17 mouse cellular contexts compared by ENCODE assay signal in genomic region chr14:46532697-46533096, GRCm38 (mm10).
"Had no signal": no experiment of that assay in that cellular context is flagged by ENCODE, and none has a peak within 500 bp of the region (broad histone marks: within the 10 kb centered on the region; RNA-seq: fewer than 3 reads in every experiment).

No protein-coding gene starts in this region.

- H3K36me3 ChIP-seq: lung, embryonic 15.5 days; midbrain, embryonic 13.5 days; midbrain, embryonic 15.5 days; neural tube, embryonic 12.5 days; stomach, embryonic 15.5 days had no signal

- H3K4me1 ChIP-seq: lung, embryonic 15.5 days; megakaryocyte, embryonic 14.5 days; midbrain, embryonic 13.5 days; midbrain, embryonic 15.5 days; neural tube, embryonic 12.5 days; stomach, embryonic 15.5 days had no signal

- H3K27me3 ChIP-seq: lung, embryonic 15.5 days; megakaryocyte, embryonic 14.5 days; midbrain, embryonic 13.5 days; midbrain, embryonic 15.5 days; neural tube, embryonic 12.5 days; stomach, embryonic 15.5 days had no signal

- ATAC-seq: lung, postnatal 0 days; midbrain, embryonic 13.5 days; midbrain, embryonic 15.5 days had no signal

- H3K4me3 ChIP-seq: lung, embryonic 15.5 days; megakaryocyte, embryonic 14.5 days; midbrain, embryonic 13.5 days; midbrain, embryonic 15.5 days; neural tube, embryonic 12.5 days; stomach, embryonic 15.5 days had no signal

- DNase-seq: lung, adult 2 months; lung, postnatal 14 days; lung, postnatal 36 days; right cerebral cortex, postnatal 14 days; thymus, adult 2 months; thymus, postnatal 25 days; thymus, postnatal 4 days had no signal

- H3K9ac ChIP-seq: lung, embryonic 15.5 days; midbrain, embryonic 13.5 days; midbrain, embryonic 15.5 days; neural tube, embryonic 12.5 days; stomach, embryonic 15.5 days had no signal

- H3K4me2 ChIP-seq: lung, embryonic 15.5 days; midbrain, embryonic 11.5 days; midbrain, embryonic 13.5 days; midbrain, embryonic 15.5 days; neural tube, embryonic 12.5 days; stomach, embryonic 15.5 days had no signal

- H3K27ac ChIP-seq: lung, embryonic 15.5 days; macrophage; midbrain, embryonic 13.5 days; midbrain, embryonic 15.5 days; neural tube, embryonic 12.5 days; stomach, embryonic 15.5 days; stomach, postnatal 0 days had no signal

- H3K9me3 ChIP-seq: lung, embryonic 15.5 days; midbrain, embryonic 13.5 days; midbrain, embryonic 15.5 days; neural tube, embryonic 12.5 days; stomach, embryonic 15.5 days had no signal
